Mouse (Mus musculus) embryonic fibroblast, embryonic 13.5 days (primary cell): ENCODE measurements around the gene Cux2.

Experiments used
- CTCF ChIP-seq: IDR thresholded peaks from 2 replicates; pipeline ENCODE4 v1.5.1; 2011; ENCODE audit warnings: mild to moderate bottlenecking, control low read depth, low read length, moderate library complexity, borderline replicate concordance; ENCODE audit not compliant: insufficient read depth
- POLR2A ChIP-seq: IDR thresholded peaks from 2 replicates; pipeline ENCODE4 v1.6.1; 2011; ENCODE audit warnings: low read depth, mild to moderate bottlenecking, control low read depth, low read length, moderate library complexity

GRCm38 (mm10) chr5:122080930-122081329, 31.0 kb upstream of the Cux2 start:
- TF ChIP-seq CTCF = no peak
- no peak for TF ChIP-seq POLR2A
